Mouse (Mus musculus): ENCODE results near the gene Ccdc116. TPM values are rescaled to one million over a fixed set of nuclear protein-coding genes. Genes with fewer than 3 reads are reported as not detected.

Ccdc116 gene
- total and polyA plus RNA-seq, 3 experiments = 0.14 to 0.35 TPM; not detected in 1

DNA sequence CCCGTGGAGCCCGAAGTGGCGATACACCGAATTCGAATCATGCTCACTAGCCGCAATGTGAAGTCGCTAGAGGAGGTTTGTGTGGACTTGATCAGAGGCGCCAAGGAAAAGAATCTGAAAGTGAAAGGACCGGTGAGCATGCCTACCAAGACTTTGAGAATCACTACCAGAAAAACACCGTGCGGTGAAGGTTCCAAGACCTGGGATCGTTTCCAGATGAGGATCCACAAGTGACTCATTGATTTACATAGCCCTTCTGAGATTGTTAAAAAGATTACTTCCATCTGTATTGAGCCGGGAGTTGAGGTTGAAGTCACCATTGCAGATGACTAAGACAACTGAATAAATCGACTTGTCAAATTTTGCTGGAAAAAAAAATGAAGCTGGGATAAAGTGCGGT is 9.7 kb downstream of the Ccdc116 start:
- no peak for DNase-seq
- H3K27me3 ChIP-seq (ENCODE audit: control insufficient read depth, insufficient read depth, low read length) = no peaks in the 10 kb centered on the region
- H3K27ac ChIP-seq = no peak overlapping the region
- H3K9ac ChIP-seq (ENCODE audit: low read depth, low read length) = no peak overlapping the region
- 84% methylated on average over 15 of the region's 15 CpGs for WGBS
- no peaks in the 10 kb centered on the region for H3K36me3 ChIP-seq (ENCODE audit: control insufficient read depth, insufficient read depth, low read length)
- no peaks in the 10 kb centered on the region for H3K79me2 ChIP-seq (replicated peaks; ENCODE audit: control insufficient read depth, insufficient read depth, low read length)
- intact Hi-C loops (cut with DNase I) = no loop called here
- H3K4me1 ChIP-seq (ENCODE audit: control insufficient read depth, insufficient read depth, low read length) = no peaks in the 10 kb centered on the region
- no peak overlapping the region for H3K4me3 ChIP-seq
- TF ChIP-seq EP300 (IDR thresholded peaks at IDR 0.05; ENCODE audit: insufficient read depth, low read depth, low read length) = no peak

DNA sequence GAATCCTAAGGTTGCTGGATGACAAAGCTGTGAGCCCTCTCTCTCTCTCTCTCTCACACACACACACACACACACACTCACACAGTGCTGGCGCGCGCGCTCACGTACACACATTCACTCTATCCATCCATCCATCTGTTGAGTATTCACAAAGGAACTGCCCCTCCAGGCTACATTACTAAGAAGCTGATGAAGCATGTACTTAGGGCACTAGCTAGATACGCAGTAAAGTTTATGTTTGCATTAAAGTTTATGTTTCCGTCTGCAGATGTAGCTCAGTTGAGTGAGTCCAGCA is 14.2 kb downstream of the Ccdc116 start:
- no peak for DNase-seq
- Histone ChIP-seq H3K79me2 (replicated peaks; ENCODE audit: control insufficient read depth, insufficient read depth, low read length) (no peaks in the 10 kb centered on the region), H3K9ac (ENCODE audit: low read depth, low read length) (no peak overlapping the region), H3K4me1 (ENCODE audit: control insufficient read depth, insufficient read depth, low read length) (no peaks in the 10 kb centered on the region), H3K27ac (no peak overlapping the region), H3K27me3 (ENCODE audit: control insufficient read depth, insufficient read depth, low read length) (no peaks in the 10 kb centered on the region), H3K4me3 (peak overlapping the region; percentile 65; the same call in 1 of the 2 replicates), H3K36me3 (ENCODE audit: control insufficient read depth, insufficient read depth, low read length) (no peaks in the 10 kb centered on the region)
- intact Hi-C loops (cut with DNase I) = loop anchor here (5.0 kb wide), 2 partner anchors 74 to 144 kb away; partner anchors contain the start of genes Rimbp3 and Tmem191c
- 40% methylated on average over 7 of the region's 7 CpGs for WGBS
- TF ChIP-seq POLR2A (IDR thresholded peaks at IDR 0.05; ENCODE audit: insufficient read depth, low read depth, low read length) = no peak
- TF ChIP-seq CTCF (IDR thresholded peaks at IDR 0.05) = no peak
- TF ChIP-seq EP300 (IDR thresholded peaks at IDR 0.05; ENCODE audit: insufficient read depth, low read depth, low read length) = no peak

- Histone ChIP-seq H3K27ac (peak within 1 kb of the TSS; percentile 60), H3K36me3 (ENCODE audit: control insufficient read depth, insufficient read depth, low read length) (no peaks in the 10 kb centered on the region), H3K79me2 (replicated peaks; ENCODE audit: control insufficient read depth, insufficient read depth, low read length) (no peaks in the 10 kb centered on the region), H3K27me3 (ENCODE audit: control insufficient read depth, insufficient read depth, low read length) (no peaks in the 10 kb centered on the region), H3K9ac (ENCODE audit: low read depth, low read length) (peak within 1 kb of the TSS; percentile 72), H3K4me1 (ENCODE audit: control insufficient read depth, insufficient read depth, low read length) (no peaks in the 10 kb centered on the region), H3K4me3 (peak within 1 kb of the TSS; percentile 65)
- DNase-seq = peak; percentile 95 to 97
- WGBS = under 1% methylated on average over 47 of the region's 47 CpGs
- intact Hi-C loops (cut with DNase I) = loop anchor here (5.0 kb wide), 2 partner anchors 75 to 145 kb away; partner anchors contain the start of genes Rimbp3 and Tmem191c
- peak; percentile 63 for TF ChIP-seq CTCF (IDR thresholded peaks at IDR 0.05)
- peak; percentile 46; the same call in 1 of the 2 replicates for TF ChIP-seq POLR2A (IDR thresholded peaks at IDR 0.05; ENCODE audit: insufficient read depth, low read depth, low read length)
- no peak for TF ChIP-seq EP300 (IDR thresholded peaks at IDR 0.05; ENCODE audit: insufficient read depth, low read depth, low read length)
These were observed 14.7 kb downstream of the Ccdc116 start, which contains the start of gene Sdf2l1 for GRCm38 (mm10) chr16:17132089-17132905. Gene Sdf2l1, minus strand, starts transcription at chr16:17132383.

GRCm38 (mm10) chr16:17131191-17132088 is 15.6 kb downstream of the Ccdc116 start:
- no peaks in the 10 kb centered on the region for H3K79me2 ChIP-seq (replicated peaks; ENCODE audit: control insufficient read depth, insufficient read depth, low read length)
- H3K27me3 ChIP-seq (ENCODE audit: control insufficient read depth, insufficient read depth, low read length) = no peaks in the 10 kb centered on the region
- no peak for TF ChIP-seq CTCF (IDR thresholded peaks at IDR 0.05)
- TF ChIP-seq POLR2A (IDR thresholded peaks at IDR 0.05; ENCODE audit: insufficient read depth, low read depth, low read length) = no peak
- TF ChIP-seq EP300 (IDR thresholded peaks at IDR 0.05; ENCODE audit: insufficient read depth, low read depth, low read length) = no peak
- H3K4me3 ChIP-seq = peak overlapping the region; percentile 65
- H3K36me3 ChIP-seq (ENCODE audit: control insufficient read depth, insufficient read depth, low read length) = no peaks in the 10 kb centered on the region
- 5% methylated on average over 43 of the region's 43 CpGs for WGBS
- H3K27ac ChIP-seq = peak overlapping the region; percentile 60
- DNase-seq = no peak
- H3K9ac ChIP-seq (ENCODE audit: low read depth, low read length) = peak overlapping the region; percentile 72
- H3K4me1 ChIP-seq (ENCODE audit: control insufficient read depth, insufficient read depth, low read length) = no peaks in the 10 kb centered on the region
- intact Hi-C loops (cut with DNase I) = loop anchor here (5.0 kb wide), 2 partner anchors 76 to 146 kb away; partner anchors contain the start of genes Rimbp3 and Tmem191c

- no peaks in the 10 kb centered on the region for H3K27me3 ChIP-seq (ENCODE audit: control insufficient read depth, insufficient read depth, low read length)
- H3K79me2 ChIP-seq (replicated peaks; ENCODE audit: control insufficient read depth, insufficient read depth, low read length) = no peaks in the 10 kb centered on the region
- no peaks in the 10 kb centered on the region for H3K36me3 ChIP-seq (ENCODE audit: control insufficient read depth, insufficient read depth, low read length)
- 96% methylated on average over 1 of the region's 1 CpGs for WGBS
- 0 out of 2 replicates have a peak, but pooled peaks have one; percentile 25 for TF ChIP-seq EP300 (IDR thresholded peaks at IDR 0.05; ENCODE audit: insufficient read depth, low read depth, low read length)
- TF ChIP-seq CTCF (IDR thresholded peaks at IDR 0.05) = peak; percentile 69
- no peak for TF ChIP-seq POLR2A (IDR thresholded peaks at IDR 0.05; ENCODE audit: insufficient read depth, low read depth, low read length)
- H3K27ac ChIP-seq = no peak overlapping the region
- intact Hi-C loops (cut with DNase I) = no loop called here
- no peak overlapping the region for H3K4me3 ChIP-seq
- H3K4me1 ChIP-seq (ENCODE audit: control insufficient read depth, insufficient read depth, low read length) = no peaks in the 10 kb centered on the region; the same call in 1 of the 2 replicates
- no peak overlapping the region for H3K9ac ChIP-seq (ENCODE audit: low read depth, low read length)
- peak; percentile 24 to 34 for DNase-seq
These were observed 19.7 kb downstream of the Ccdc116 start for GRCm38 (mm10) chr16:17127292-17127691.

Data from heart, adult 2 months (tissue).